Mouse (Mus musculus): ENCODE measurements around the gene Tmem72. TPM values are rescaled to one million over a fixed set of nuclear protein-coding genes. Genes with fewer than 3 reads are reported as not detected.

Gene Tmem72
- total RNA-seq, 2 experiments from 2014 or later = 0.12 to 0.22 TPM

DNA sequence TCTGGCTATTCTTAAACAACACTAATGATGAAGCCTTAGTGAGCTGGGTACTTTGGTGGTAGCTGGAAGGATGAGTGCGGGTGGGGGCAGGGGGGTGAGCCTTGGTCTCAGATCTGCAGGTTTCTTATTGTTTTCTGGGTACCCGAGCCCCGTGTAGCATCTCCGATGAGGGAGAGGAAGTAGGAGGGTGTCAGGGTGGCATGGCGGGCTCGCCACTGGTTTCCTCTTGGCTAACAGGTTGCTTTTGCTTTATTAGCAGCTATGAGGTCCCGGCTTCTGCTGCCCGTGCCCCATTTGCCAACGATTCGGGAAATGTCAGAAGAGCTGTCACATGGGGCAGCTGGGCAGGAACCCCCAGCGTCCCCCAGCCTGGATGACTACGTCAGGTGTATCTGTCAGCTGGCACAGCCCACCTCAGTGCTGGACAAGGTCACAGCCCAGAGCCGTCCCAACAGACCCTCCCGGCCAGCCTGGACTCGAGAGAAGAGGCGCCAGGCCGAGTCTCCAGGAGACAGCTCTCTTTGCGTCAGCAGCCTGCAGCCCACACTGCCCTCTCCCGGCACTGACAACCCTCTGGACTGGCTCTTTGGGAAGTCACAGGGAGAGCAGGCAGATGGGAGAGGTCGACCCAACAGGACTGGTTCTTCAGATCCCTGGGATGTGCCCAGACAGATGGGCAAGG is 65.1 kb downstream of the Tmem72 start:
- no peak for DNase-seq
- intact Hi-C loops (cut with DNase I) = loop anchor here (5.0 to 10.0 kb wide), 3 partner anchors 53 to 1176 kb away; partner anchors contain the start of gene Cxcl12

DNA sequence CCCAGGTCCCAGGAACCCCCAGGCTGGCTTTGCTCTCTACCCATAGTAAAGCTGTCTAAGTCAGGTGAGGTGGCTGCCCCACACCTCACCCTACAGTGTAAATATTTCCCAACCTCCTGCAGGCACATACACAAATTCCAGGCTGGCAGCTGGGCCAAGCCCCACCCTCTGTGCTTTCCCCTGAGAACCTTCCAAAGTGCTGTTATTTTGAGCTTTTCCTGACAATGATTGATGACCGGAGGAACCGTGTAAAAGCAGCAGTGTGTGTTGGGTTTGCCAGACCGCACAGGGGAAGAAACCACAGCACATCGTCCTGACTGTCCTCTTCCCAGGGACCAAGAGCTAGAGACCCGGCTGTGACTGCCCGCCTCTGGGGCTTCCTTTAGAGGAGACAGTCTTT is 66.3 kb downstream of the Tmem72 start, which contains the start of gene Depp1:
Gene Depp1, plus strand, starts transcription at position 204 of the 400 bp plus-strand sequence.
- intact Hi-C loops (cut with DNase I) = loop anchor here (5.0 to 10.0 kb wide), 3 partner anchors 54 to 1177 kb away; partner anchors contain the start of gene Cxcl12
- no peak for DNase-seq

DNA sequence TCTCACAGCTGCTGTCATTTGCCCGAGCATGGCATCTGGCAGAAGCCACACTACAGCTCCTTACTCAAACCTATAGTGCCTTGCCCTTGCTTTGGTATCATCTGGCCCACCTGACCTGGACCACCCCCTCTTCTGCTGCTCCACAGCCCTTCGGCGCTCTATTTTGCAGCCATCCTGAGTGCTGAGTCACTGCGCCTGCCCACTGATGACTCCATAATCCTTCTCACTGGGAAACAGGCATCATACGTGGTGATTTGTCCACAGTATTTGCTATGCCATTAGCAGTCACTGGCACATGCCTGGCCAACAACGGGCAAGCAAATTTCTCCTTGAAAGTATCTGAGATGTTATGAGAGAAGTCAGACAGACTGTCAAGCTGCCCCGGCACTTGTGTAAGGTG is 66.9 kb downstream of the Tmem72 start:
- intact Hi-C loops (cut with DNase I) = loop anchor here (5.0 to 10.0 kb wide), 3 partner anchors 55 to 1177 kb away; partner anchors contain the start of gene Cxcl12
- no peak for DNase-seq

DNA sequence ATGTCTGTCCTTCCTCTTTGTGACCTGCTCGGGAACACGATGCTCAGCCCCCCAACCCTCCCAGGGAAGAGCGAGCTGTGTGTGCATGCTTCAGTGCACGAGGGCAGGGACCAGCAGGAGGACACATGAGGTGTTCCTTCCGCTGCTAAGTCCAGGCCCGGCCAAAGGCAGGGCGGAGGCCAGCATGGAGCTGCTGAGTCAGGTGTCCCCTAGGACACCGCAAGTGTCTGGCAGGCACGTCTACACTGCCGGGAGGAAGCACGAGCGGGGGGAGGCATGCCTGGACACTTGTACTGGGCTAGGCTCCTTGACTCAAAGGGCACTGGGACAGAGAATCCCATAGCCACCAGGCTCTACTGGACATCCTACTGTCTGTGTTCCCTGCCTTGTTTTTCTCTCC is 69.0 kb downstream of the Tmem72 start:
- intact Hi-C loops (cut with DNase I) = no loop called here
- DNase-seq = no peak

DNA sequence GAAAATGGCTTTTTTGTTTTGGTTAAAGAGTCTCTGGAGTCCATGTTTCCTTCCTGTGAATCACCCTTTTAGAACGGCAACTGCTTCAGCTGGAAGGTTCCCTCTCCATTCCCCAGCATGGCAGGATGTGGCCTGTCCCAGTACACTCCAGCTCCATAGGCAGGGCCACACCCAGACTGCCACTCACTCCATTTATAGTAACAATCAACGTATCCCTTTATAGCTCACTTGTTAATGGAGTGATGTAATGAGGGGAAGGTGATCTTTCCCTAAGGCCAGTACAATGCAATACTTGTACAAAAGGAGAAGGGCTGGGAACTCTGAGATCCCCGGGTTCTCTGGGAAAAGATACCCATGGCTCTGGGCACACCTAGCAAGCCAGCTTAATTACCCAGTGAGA is 72.4 kb downstream of the Tmem72 start:
- no peak for DNase-seq
- intact Hi-C loops (cut with DNase I) = no loop called here

DNA sequence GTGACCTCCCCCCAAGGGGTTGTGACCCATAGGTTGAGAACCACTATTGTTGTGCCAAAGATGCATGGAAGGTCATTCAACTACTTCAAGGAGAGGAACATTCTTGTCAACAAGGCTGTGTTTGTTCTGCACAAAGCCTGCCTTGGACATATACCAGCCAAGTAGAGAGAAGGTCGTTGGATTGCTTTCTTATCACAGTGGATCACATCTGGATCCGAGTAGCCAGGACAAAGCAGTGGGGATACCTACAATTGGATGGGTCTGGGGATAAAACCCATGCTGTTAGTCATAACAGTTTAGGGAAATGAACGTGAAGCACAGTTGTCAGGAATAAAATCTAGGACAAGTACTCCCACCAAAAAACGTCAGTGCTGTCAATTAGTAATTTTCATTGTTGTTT is 72.8 kb downstream of the Tmem72 start:
- intact Hi-C loops (cut with DNase I) = no loop called here
- DNase-seq = no peak

DNA sequence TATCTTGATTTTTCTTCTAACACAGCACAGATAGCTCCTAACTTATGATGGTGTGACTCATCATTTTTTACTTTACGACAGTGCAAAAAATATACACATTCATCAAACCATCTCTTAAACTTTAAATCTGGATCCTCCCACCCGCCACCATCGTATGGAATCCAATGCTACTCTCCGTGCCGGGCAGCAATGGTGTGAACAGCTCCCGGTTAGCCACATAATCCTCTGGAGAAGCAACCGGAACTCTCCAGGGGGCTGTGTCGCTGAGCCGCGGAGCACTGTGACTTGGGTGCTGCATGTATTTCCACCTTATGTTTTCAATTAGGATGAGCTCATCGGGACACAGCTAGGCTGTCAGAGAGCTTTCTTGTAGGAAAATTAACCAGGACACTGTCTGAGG is 73.8 kb downstream of the Tmem72 start:
- no peak for DNase-seq

DNA sequence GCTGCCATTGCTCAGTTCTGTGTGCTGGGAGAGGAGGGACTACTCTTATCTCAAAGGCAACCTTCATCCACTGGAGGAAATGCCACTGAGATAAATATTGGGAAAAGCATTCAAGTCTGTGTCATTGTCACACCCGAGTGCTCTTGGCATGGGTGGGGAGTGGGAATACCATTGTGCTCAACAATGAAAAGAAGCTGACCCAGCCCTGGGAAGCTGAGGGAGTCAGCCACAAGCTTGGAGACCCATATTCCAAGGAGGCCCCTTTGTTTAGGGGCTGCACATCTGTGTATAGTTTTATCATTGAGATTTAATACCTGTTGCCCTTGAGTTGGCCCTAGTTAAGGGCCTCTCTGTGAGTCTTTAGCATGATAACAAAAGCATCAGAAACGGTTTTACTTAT is 77.0 kb downstream of the Tmem72 start:
- intact Hi-C loops (cut with DNase I) = no loop called here
- DNase-seq = no peak

More for the DNA sequence above, 73.8 kb downstream of the Tmem72 start:
- intact Hi-C loops (cut with DNase I) = no loop called here

DNA sequence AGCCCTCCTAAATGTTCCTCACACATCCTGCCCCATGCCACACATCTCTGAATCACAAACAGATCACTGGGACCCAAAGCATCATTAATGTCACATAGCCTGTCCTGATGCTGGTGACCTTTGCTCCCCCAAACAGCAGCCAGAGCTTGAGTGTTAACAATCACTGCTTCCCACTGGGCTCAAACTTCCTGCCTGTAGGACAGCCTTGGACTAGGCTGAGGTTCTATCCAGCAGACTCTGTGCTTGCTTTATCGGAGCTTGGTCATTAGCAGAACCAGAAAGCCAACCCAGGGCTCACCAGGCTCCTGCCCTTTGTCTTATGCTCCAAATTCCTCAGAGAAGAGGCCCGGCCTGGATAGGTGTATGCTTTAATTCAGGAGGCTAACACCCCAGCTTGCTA is 77.8 kb downstream of the Tmem72 start:
- intact Hi-C loops (cut with DNase I) = no loop called here
- DNase-seq = no peak

DNA sequence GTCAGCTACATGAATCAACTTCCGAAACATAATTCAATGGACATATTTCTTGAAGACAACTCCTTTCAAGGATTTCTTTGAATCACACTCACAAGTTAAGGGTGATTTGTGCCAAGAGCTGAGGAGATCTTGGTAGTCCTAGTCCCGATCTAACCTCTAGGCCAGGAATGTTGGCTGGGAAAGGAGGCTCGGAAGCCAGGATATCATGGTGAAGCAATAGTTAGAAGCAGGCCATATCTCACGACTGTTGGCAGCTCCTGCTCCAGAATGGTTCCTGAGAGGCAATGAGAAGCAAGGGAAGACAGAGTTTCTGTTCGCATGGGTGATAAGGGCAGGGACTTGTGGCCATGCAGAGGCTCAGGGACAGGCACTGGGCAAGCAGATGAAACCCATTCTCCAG is 79.2 kb downstream of the Tmem72 start:
- no peak for DNase-seq
- intact Hi-C loops (cut with DNase I) = no loop called here

DNA sequence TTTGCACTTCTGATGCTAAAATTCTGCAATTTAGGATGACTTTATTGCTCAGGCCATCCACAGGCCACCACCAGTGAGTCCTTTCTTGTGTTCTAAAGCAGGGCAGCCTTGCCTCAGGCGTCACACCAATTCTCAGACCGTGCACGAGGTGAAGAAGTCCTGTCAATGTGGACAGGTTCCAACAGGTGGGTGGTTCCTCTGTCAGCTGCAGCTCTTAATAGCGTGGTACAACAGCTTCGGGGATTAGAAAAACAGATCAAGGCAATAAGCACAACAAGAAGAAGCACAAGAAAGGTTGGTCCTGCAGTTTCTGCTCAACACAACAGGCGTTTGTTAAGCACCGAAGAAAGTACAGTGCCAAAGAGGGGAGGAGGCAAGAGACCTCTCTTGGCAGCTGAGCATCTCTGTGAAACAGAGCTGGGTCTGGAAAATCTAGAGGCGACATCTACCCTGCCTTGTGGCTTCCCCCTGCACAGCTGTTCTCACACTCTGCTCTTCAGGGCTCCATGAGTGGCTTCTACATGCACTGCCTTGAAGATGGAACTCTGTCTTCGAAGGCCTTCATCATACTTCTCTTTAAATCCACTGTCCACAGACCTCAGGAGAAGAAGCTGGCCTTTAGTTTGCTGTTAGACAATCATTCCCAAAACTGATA is 80.0 kb downstream of the Tmem72 start:
- DNase-seq = no peak
- intact Hi-C loops (cut with DNase I) = no loop called here

DNA sequence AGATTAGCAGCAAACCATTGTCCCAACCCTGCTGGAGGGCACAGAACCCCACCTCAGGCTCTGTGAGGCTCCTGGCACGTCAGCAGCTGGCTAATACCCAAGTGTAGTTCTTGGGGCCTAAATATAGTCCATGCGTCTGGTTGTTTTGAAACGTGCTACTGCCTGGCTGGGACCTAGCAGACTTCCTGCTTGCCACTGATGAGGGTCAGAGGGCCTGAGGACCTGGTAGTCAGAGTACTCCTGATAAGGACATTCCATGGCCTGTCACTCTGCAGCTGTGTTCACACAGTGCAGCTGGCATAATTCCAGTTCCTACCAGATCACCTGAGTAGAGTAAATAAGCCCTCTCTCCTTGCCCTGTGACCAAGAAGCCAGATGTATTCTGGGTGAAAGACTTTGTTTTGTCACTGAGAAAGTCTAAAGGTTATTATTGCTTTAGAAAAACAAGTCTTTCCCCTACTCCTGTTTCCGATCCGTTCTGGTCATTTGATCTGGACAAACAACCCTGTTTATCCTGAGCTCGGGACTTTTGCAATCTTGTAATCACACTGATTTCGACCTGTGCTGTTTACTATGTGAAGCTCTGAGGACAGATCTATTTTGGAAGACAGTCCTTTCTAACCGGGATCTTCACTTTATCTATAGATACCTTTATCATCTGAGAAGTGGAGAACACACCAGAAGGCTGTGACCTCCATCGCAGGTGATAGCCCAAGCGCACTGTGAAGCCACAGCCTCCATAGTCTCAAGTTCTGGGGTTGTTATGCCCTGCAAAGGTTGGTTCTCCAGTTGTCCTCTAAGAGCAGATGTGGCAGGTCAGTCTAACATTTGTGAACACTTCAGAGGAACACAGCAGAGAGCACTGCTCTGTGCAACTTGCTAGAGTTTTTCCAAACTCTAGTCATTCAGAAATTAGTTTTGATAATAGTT is 81.2 kb downstream of the Tmem72 start:
- no peak for DNase-seq
- intact Hi-C loops (cut with DNase I) = no loop called here

DNA sequence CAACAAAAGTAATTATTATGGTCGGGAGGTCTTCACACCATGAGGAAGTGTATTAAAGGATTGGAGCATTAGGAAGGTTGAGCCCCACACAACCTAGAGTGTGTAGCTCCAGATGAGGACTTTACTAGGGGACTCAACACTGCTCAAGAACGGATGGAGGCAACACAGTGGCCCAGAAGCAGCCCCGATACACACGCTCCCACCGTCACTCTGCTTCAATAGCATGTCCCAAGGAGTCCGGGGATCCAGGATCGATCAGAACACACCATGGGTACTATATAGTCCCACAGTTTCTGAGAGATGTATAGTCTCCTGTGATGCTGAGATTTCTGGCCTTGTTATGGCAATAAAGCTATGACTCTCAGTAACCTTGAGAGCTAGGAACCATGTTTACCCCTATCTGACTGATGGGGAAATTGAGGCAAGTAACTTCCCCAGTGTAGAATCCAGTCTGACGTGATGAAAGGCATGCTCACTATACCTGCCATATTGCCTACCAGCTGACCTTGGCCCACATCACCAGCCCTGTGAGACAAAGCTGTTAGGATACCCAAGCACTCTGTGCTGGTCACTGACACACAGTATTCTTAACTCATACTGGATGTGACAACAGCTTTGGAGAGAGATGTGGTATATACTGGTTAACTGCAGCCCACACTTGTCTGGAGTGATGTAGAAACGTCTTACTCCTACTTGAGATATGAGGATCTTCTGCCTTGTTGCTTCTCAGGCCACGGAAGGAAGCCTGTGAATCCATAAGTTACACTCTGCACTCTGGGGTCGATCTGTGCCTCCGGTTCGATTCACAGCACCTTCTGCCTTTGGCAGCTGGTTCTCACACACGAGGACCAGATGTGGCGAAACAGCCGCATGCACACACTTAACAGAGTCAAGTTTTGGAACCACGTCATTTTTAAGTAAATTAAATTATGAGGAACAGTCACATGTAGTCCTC is 82.7 kb downstream of the Tmem72 start:
- no peak for DNase-seq
- intact Hi-C loops (cut with DNase I) = no loop called here

DNA sequence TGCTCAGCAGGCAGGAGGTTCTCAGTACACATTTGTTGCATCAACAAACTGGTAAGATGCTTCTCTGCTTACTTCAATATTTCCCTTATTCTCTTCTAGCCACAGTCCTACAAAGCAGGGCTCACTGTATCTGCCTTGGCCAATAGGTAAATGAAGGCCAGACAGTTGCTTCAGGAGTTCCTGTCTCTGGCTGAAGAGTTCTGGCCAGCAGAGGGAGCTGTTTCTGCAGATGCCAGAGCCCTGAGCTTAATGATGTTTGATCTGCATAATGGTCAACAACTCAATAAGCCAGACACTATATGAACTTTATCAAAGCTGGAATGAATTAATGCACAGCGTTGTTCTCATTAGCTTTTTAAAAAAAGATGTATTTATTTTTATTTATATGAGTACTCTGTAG is 84.6 kb downstream of the Tmem72 start:
- intact Hi-C loops (cut with DNase I) = no loop called here
- peak; percentile 82 for DNase-seq

DNA sequence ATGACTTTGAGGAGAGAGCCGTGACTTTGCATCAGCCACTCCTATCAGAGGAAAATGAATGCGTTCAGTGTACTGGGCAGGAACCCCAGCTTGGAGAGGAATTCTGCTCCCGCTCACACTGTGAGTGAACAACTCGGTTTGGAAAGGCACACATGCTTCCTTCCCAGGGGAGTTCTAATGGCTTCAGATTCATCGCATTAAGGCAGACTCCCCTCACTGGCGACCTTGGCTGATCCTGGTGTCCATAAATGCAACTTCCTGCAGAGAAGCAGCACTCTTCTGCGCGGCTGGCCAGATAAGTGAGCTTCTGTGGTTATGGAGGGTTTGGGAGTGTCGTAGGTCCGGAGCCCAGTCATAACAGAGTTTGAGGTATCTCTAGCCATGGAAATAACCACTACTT is 86.9 kb downstream of the Tmem72 start:
- intact Hi-C loops (cut with DNase I) = no loop called here
- DNase-seq = no peak

Small RNA genes lying within 50 kb of the gene (microRNA-seq; reads per million reads assigned to microRNA genes)
- not detected for gene Mir7043

Other genes with a start within 250 kb of the Tmem72 start
- gene Olfr211, start 227.8 kb downstream of the Tmem72 start, total RNA-seq (2021) = not detected
- under 1 TPM; 0.14 to 0.20 TPM for gene Olfr212, start 210.4 kb downstream of the Tmem72 start, total RNA-seq (2021)
- gene Olfr213, start 178.5 kb downstream of the Tmem72 start, total RNA-seq (2021) = not detected
- 1 to 10 TPM; 2.5 to 3.9 TPM for gene Gm5580, start 165.8 kb downstream of the Tmem72 start, total RNA-seq (2021)
- gene Olfr214, start 162.7 kb downstream of the Tmem72 start, total RNA-seq (2021) = not detected
- not detected for gene Olfr215, start 132.7 kb downstream of the Tmem72 start, total RNA-seq (2021)
- gene Zfp422, start 87.9 kb downstream of the Tmem72 start, total RNA-seq (2021) = 10 to 100 TPM; 42.0 to 49.9 TPM
- 1 to 10 TPM in 1 of 2 experiments, under 1 TPM in 1; 0.54 to 2.7 TPM for gene Depp1, start 66.3 kb downstream of the Tmem72 start, total RNA-seq (2021)
- gene Rassf4, start 43.0 kb downstream of the Tmem72 start, total RNA-seq (2021) = 1 to 10 TPM; 2.9 to 3.4 TPM

Measured in left cerebral cortex, postnatal 4 days (tissue).